Mouse (Mus musculus): Measurements from ENCODE around the gene Raf1.
A peak's percentile ranks its signal among the peaks of the same experiment; 100 is the strongest.

Raf1 gene

DNA sequence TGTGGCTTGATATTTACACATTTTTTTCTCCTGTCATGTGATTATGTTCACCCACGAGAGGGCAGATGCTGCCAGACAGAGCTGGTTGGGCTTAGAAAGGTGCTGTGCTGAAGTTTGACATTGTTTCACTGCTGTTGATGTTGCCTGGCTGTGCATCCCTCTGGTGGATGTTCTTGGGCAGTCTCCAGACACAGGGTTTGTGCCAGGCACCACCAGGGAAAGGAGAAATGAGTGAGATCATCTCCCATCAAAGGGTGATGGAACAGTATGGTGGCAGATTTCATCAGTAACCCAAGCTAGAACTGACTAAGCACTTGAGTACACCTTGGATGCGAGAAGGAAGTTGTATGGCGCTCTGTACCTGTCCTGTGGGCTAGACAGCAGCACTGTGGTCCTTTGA, 60.5 kb downstream of the Raf1 start:
- no peak for DNase-seq (ENCODE audit: low read depth, low spot score)

DNA sequence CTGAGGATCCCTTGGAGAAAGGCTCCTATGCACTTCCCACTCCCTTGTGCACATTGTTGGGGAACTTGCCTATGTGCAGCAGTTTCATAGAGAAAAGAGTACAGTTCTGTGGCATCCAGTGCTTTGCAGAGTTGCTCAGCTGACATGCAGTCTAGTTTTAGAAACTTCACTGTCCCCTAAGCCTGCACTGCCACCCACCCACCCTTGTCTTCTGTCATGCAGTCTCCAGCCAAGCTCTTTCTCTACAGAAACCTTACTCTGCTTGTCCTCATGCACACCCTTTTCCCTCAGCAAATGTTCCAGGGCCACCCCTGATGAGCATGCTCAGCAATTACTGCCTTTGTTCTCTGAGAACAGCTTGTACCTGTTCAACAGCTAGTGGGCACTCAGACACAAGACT, 62.6 kb downstream of the Raf1 start:
- no peak for DNase-seq (ENCODE audit: low read depth, low spot score)

DNA sequence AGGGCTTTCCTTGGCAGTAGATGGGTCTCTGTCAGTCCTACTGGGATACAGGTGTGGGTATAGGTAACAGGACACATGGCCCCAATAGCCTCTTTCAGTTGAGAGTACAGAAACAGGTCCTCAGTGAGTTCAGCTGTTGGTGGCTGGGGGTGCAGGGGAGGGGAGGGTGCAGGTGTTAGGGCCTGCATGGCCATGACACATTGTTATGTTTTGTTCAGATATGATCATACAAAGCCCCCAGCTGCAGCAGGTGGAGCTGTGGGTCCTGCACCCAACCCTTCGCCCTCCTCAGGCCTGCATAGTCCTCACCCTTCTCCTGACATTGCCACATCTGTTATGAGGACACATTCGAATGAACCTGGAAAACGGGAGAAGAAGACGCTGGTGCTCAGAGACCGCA, 66.1 kb downstream of the Raf1 start:
- no peak for DNase-seq (ENCODE audit: low read depth, low spot score)

DNA sequence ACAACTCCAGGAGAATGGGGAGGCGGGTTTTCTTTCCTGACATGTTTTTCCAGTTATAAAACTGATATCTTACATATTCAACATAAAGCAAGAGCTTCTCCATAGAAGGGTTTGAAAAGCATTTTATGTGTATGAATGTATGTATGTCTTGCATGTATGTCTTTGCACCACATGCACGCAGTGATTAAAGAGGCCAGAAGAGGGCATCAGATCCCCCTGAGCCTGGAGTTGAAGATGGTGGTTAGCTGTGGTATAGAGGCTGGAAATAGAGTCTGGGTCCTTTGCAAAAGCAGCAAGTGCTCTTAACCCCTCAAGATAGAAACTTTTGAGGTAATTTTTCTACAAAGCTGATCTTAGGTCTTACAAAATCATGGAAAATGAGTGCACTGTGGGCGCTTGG, 67.3 kb downstream of the Raf1 start:
- no peak for DNase-seq (ENCODE audit: low read depth, low spot score)

DNA sequence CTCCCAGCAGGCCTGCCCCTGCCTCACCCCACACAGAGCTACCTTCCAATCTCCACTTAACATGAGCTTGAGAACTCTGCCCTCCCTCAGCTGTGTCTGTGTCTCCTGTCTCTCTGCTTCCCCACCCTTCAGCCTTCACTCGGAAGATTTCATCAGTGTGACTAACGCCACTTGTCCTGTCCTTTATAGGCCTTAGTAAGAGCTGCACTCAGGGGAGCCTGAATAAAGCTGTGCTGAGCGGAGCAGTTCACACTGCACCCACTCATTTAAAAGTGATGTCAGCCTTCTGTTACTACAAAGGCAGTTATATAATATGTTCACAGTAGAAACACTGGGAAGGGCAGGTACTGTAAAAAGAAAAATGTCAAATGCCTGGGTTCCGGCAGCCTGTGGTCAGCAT, 69.0 kb downstream of the Raf1 start:
- DNase-seq (ENCODE audit: low read depth, low spot score): no peak

DNA sequence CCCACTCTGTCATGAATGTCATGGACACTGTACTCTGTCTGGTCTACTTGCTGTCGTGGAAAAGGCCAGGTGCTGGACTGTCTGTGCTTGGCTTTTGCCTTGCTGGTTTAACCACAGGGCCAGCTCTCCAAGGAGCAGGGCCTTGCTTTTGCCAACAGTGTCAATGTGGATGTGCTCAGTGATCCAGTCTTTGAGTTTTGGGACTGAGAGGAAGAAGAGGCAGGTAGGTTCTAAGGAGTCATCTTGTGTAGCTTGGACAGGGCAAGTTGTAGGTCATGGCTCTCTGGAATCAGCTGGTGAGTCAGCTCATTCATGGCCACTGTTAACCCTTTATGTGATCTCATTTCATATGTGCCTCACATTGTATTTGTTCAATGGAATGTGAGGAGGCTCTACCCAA, 70.0 kb downstream of the Raf1 start:
- no peak for DNase-seq (ENCODE audit: low read depth, low spot score)

DNA sequence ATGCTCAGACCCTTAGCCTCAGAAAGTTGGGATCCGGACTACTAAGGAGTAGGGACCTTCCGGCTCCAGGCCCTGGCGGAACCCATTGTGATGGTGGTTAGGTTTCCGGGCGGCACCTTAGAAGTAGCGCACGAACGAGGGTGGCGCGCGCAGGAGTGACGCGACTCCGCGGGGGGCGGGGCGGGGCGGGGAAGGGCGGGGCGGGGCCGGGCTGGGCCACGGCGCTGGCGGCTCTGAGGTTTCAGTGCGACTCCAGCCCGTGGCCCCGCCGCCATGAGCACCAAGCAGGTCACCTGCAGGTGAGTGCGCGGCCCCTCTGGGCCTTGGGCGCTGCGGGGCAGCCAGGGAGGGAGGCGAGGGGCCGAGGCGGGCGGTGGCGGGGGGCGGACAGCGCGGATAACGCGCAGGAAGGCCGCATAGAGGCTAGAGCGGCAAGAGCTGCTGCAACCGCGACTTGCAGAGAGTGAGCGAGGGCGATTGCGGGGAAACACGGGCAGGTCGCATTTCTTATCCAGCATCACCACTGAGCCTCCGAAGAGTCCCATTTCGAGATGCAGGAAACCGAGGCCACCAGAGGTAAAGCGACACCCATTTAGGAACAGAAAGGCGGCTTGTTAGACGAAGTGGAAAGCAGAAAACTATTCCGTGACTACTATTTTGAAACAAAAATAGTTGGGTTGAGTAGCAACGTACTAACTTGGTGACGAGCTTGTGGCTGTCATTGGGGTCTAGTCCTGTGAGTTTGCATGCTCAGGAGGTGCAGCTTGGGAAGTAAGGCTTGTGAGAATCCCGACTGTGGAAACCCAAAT, 74.5 kb downstream of the Raf1 start, which contains the start of gene Mkrn2:
Gene Mkrn2 (plus strand): TSS at position 188 of the 809 bp plus-strand sequence.
- DNase-seq (ENCODE audit: low read depth, low spot score): peak; percentile 52

DNA sequence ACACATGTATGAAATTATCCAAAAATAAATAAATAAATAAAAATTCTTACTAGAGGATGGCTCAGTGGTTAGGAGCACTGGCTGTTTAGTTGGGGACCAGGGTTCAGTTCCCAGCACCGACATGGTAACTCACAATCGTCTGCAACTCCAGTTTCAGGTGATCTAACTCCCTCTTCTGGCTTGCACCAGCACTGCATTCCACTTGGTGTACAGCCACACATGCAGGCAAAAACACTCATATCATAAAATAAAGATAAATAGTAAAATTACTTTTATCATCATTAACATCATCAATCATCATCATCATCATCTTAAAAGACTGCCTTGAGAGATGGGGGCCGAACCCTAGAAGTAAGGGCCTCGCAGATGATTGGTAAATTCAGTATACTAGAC, 75.1 kb downstream of the Raf1 start:
- DNase-seq (ENCODE audit: low read depth, low spot score): no peak

DNA sequence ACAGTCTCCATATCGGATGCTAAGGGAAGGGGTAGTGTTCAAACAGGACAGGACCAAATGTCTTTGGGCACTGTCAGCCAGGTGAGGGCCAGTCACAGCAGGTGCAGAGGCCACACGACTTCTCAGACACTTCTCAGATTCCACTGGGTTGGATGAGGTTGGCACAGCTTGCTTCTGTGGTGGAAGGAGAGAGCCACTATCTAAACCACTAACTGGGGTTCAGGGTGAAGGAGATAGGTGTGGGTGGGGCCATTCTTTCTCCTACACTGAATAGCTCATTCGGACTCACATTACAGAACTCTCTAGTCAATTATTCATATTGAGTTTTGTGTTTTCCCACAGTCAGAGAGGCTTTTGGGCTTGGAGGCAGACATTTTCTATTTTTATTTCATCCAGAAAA, 80.8 kb downstream of the Raf1 start:
- no peak for DNase-seq (ENCODE audit: low read depth, low spot score)

DNA sequence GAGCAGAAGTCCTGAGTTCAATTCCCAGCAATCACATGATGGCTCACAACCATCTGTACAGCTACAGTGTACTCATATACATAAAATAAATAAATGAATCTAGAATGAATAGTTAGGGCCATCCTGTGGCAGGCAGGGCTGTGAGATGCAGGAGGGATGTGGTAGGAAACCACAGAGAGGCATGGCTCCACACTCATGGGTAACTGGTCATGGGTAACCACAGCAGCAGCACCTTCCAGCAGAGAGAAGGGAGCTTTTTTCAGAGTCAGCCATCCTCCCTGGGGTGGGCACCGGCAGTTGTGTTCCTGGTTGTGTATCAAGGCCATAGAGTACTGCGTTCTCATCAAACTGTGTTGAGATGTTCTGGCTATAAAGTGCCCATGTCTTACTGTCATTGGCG, 82.0 kb downstream of the Raf1 start:
- no peak for DNase-seq (ENCODE audit: low read depth, low spot score)

DNA sequence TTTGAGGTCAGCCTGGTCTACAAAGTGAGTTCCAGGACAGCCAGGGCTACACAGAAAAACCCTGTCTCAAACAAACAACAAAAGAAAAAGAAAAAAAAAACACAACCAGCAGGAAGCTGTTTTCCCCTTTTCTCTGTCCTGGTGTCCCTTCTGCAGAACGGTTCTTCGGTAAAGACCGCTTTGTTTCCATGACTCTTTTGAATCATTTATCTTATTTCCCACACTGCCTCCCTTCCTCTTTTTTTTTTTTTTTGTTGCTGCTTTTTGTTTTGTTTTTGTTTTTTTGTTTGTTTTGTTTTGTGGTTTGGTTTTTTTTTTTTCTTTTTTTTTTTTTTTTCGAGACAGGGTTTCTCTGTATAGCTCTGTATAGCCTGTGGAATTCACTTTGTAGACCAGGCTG, 83.2 kb downstream of the Raf1 start:
- no peak for DNase-seq (ENCODE audit: low read depth, low spot score)

DNA sequence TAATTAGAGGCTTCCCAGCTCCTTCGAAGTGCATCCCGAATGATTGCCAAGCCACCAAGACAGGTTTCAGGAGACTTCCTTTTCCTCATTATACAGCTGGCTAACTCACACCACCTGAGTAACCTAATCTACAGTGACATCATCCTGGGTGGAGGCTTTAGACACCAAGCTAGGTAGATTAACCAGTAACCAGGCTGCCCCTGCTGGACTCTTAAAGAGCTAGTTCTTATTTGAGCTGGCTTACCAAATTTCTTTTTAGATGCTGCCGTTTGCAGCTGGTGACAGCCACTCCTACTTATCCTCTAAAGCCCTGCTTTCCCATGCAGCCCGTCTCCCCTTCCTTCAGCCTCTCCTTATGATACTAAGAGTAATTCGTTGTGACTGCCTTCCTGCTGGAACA, 84.0 kb downstream of the Raf1 start, which contains the start of gene Mkrn2os:
Gene Mkrn2os (minus strand): TSS at position 119 of the 400 bp plus-strand sequence.
- DNase-seq (ENCODE audit: low read depth, low spot score): no peak

DNA sequence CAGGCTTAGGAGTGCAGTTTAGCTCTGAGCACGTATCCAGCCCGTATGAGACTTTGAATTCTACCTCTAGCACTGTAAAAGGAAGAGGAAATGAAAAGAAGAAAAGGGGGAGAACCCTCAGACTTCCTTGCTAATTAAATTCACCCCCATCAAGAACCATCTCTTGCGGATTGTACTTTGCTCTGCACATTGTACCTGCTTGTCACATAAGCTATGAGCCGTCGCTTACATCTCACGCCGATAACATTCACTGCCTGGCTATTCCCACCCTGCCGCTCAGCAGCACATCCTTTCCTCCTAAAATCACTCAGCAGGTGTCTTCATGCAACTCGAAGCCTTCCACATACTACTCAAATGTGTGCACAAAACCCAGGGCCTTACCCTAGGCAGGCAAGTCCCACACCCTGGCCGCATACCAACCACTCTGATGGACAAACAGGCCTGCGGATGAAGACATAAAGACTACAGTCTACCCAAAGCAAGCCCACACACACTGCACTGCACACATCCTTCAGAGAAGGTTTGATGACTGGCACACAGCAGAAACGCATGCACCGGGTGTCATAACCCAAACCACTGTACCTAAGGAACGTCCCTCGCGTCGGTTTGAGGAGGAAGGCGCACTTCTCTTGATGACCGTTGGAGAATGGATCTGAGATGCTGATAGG, 84.6 kb downstream of the Raf1 start:
- no peak for DNase-seq (ENCODE audit: low read depth, low spot score)

DNA sequence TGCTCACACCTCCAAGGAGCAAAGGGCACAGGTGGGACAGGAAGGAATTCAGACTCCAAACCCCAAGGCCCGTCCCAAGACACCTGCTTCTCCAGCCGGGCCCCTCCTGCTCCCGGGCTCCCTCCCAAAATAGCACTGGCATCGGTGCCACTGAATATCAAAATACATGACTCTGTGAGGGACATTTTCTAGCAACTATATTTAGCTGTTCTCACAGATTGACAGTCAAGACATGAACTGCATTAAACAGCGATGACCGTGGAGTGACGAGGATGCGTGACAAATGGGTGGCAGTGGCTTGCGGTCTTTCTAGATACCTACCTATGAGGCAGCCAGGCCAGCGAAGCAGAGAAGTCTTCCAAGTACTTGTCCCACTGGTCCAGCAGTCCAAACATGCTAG, 90.1 kb downstream of the Raf1 start:
- no peak for DNase-seq (ENCODE audit: low read depth, low spot score)

DNA sequence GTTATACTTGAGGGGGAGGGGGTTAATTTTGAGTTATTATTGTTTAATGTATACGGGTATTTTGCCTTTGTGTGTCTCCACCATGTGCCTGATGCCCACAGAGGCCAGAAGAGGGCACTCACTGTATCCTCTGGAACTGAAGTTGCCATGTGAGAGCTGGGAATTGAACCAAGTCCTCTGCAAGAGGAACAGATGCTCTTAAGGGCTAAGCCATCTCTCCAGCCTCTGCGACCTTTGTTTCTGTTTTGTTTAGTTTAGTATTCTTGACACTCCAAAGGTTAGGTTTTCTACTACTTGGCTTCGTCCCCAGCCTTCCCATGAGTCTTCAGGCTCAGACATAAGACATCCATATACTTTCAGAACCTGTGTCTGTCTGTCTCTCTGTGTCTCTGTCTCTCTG, 92.3 kb downstream of the Raf1 start:
- no peak for DNase-seq (ENCODE audit: low read depth, low spot score)

DNA sequence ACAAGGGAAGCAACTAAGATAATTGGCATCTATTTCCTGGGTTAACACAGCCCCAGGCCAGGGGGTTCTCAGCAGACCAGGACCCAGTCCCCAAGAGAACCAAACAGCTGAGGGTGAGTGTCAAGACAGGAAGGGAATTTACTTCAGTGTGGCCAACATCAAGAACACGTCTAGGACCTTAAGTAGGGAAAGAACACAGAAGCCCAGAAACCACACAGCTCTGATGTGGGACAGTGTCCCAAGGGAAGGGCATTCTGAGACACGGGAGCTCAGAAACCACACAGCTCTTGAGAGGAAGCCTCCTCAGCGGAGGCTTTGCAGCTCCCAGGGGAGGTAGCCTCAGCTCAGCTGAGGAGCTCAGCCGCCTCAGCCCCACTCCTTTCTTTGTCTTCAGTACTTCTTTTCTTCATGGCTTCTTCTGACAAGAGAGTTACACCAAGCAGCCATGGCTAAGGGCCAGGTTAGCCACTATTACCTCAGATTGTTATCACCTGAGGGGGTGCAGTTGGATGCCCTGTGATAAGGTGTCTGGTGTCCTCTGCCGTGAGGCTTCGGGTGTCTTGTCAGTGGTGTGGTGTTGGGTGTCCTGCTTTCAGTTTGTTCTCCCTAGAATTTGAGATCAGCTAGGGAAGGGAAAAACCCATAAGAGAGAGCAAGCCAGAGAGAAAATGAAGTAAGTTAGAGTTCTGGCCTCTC, 92.9 kb downstream of the Raf1 start:
- DNase-seq (ENCODE audit: low read depth, low spot score): no peak

DNA sequence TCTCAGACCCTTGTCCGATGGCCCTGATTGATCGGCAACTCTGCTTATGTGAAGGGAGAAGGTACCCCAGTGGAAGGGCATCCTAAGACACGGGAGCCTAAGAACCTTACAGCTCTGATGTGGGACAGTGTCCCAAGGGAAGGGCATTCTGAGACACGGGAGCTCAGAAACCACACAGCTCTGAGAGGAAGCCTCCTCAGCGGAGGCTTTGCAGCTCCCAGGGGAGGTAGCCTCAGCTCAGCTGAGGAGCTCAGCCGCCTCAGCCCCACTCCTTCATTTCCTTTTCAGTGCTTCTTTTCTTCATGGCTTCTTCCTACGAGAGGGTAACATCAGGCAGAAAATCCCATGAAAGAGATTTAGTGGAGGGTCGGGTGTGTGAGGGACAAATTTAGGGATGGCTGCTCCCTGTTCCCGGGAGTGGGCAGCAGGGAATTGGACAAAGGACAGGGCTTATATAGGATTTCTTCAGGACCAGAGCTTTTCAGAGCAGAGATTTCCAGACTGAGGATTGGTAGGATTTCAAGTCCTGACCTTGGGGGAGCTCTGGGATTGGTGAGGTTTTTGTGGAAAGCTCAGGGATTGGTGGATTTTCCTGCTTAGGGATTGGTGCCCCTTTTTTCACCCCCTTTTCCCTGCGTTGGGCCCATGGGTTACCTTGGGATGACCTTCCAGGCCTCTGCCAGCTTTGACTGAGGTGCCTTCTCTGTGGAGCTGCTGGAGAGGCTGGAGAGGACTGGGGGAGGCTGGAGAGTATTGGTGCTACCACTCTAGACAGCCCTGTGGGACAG, 93.9 kb downstream of the Raf1 start:
- DNase-seq (ENCODE audit: low read depth, low spot score): no peak

DNA sequence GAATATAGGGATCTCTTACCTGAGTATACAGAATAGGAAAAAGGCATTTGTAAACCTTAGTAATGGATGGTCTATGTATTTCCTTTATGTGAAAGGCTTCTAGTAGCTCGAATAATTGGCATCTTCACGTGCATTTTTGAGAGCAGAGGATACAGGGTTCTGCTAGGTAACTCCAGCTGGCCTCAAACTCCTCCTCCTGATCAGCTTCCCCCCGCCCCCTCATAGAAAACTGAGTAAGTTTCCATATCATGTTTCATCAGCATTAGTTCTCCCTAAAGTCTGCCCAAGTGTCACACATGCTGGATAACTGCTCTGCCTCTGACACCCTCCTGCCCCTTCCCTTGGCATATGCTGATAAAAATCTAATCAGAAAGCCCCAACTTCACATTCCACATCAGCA, 95.6 kb downstream of the Raf1 start:
- no peak for DNase-seq (ENCODE audit: low read depth, low spot score)

DNA sequence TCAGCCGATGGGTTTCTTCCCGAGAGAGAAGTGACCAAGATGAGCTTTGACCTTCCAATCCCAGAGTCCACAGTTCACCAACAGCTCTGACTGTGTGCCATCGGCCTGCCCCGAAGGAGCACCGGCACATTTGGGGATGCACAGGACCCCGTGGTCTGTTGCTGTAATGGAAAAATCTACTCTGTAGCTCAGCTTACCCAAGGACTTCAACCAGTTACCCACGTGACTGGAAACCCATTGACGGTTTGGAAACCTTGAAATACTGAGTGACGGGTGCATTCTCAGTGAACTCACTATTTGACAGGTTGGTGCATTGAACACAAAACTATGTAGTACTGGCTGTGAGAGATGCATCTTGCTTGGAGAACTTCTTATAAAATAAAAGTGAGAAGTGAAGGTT, 98.5 kb downstream of the Raf1 start:
- no peak for DNase-seq (ENCODE audit: low read depth, low spot score)

DNA sequence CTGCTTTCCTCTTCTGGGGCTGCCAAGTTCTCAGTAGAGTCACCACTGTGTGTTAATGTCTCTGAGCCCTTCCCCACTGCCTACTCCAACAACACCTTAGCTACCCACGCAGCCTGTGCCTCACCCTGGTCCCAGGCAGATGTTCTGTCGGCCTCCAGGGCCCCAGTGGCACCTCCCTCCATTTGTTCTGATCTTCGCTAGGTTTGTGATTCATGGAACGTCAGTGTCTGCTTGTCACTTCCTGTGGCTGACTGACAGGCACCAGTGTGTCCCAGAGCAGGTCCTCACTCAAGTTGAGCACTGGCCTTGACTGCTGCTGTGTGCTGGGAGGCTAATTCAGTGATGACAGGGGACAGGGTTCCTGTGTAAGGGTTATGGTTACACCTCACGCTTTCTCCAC, 99.0 kb downstream of the Raf1 start:
- no peak for DNase-seq (ENCODE audit: low read depth, low spot score)

DNA sequence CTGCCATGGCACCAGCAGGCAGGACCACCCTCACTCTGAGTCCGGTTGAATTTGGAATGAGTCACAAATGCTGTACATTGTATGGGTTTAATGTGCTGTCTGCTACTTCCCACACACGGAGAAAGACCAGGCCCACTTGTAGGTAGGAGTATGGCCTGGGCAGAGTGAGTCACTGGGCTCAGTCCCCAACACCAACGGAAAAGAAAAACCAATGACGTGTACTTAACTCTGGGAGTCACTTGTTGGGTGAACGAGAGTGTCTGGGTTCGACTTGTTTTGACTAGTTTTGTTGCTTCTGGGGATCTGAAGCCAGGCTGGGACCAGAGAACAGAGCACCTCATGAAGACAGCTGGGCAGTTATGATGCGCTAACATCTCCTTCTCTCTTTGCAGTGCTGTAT, 102.3 kb downstream of the Raf1 start:
- DNase-seq (ENCODE audit: low read depth, low spot score): no peak

Data from brain, embryonic 18.5 days (tissue).